Mouse (Mus musculus) spleen, adult 2 months (tissue): ENCODE results near the gene Gm37240.

ENCODE experiments used
- CTCF ChIP-seq: fragments of 200-500 bp; IDR thresholded peaks from 2 replicates; pipeline ENCODE4 v1.5.1; 2011; ENCODE audit warnings: mild to moderate bottlenecking, inconsistent platforms; ENCODE audit not compliant: insufficient read depth, insufficient read length, insufficient replicate concordance; ENCODE audit errors: extremely low read depth
- POLR2A ChIP-seq: fragments of 200-500 bp; IDR thresholded peaks from 2 replicates; pipeline ENCODE4 v1.6.1; 2011; ENCODE audit warnings: low read depth, low read length, inconsistent platforms

DNA sequence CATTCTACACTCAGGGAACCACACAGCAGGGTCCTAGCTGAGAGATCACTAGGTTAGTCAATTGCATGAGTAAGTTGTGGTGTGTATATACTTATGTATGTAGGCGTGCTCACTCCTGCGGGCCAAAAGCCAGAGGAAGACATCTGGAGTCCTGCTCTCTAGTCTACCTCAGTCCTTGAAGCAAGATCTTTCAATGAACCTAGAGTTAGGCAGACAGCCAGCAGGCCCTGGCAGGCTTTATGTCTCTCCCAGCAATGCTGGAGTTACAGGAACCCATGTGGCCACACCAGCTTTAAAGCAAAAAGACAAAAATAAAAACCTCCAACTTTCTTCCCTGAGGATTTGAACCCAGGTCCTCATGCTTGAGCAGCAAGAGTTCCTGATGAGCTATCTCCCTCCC is 586.0 kb downstream of the Gm37240 start:
- TF ChIP-seq POLR2A = no peak
- TF ChIP-seq CTCF = no peak
